Mouse (Mus musculus): ENCODE results near the gene U2af1l4.

DNA sequence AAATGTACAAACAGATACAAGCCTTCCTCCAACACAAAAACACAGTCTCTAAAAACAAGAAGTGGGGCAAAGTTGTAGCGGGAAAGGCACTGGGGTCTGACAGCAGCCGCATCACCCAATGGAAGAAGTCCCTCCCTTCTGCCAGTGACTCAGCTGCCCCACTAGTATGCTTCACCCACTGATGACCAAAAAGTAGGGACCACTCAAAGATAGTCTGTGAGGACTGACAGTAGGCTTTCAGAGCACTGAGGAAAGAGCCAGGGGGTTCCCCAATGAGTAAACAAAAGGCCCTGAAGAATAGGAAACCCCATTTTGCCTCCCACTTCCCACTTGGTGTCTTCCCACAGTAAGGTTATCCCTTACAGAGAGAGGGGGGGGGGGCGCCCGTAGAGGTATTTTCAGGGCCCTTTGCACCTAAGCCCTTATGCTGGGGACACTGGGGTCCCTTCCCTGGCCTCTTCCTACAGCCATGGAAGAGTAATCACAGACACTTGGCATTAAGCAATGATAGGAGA is 31.5 kb downstream of the U2af1l4 start:
- TF ChIP-seq CTCF (IDR thresholded peaks at IDR 0.05; ENCODE audit: control insufficient read depth, insufficient read depth, insufficient read length) (no peak), USF1 (IDR thresholded peaks at IDR 0.05; ENCODE audit: low read depth) (no peak), MAX (IDR thresholded peaks at IDR 0.05) (no peak)

All from C2C12 (cell line).